Mouse (Mus musculus) right cerebral cortex, postnatal 36 days (tissue): ENCODE data around the gene Dock2.
"Not testable (repeated sequence)": the region's sequence is repeated elsewhere in the genome, so short reads cannot be mapped to it uniquely, and the experiment has no call there.

Experiments
- DNase-seq, 2 experiments: peaks; one replicate each; pipeline ENCODE4 v3.0.0; 2022; ENCODE audit warnings: low spot score in 2 of 2, mixed read lengths in 1 of 2

The Dock2 gene

DNA sequence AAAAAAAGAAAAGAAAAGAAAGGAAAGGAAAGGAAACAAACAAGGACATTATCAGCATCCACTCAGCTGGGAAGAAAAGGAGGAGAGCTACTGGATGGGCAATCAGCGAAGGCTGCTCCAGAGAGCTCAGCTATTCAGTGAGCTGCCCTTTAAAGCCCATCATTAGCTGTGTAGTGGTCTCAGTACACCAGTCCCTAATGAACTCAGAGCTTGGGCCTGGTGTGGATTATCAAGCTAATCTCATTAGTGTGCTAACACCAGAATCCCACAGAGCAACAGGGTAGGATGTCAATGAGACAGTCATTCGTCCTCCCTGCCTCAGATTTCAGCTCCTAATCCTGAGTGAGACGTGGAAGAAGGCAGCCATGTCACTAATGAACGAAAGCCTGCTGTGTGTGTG lies 493.4 kb downstream of the Dock2 start:
- DNase-seq: no peak

DNA sequence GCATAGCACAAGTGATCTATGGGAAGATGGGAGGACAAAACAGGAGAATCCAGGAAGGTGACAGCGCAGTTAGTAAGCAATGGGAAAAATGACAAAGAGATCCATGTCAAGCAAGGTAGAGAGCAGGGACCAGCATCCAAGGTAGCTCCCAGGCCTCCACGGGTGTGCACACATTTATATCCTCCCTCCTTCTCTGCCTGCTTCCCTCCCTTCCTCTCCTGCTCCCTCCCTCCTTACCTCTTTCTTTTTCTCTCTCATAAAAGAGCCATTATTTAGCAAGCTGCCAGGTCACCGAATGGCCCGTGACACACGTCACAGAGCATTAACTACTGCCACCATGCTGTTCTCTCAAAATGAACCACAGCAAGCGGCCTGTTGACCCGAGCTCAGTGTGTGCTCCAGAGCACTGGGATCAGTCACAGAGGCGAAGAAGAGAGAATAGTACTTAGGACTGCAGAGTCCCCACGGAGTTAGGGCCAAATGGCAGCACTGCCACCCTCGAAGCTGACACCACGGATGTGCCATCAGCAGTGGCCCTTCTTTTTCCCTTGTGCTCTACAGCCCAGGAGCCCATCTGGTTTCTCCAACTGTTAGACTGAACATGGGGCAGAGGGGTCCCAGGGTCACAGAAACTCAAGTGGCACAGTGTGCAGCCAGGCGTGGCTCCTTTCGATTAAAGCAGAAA lies 499.4 kb downstream of the Dock2 start:
- DNase-seq: no peak

DNA sequence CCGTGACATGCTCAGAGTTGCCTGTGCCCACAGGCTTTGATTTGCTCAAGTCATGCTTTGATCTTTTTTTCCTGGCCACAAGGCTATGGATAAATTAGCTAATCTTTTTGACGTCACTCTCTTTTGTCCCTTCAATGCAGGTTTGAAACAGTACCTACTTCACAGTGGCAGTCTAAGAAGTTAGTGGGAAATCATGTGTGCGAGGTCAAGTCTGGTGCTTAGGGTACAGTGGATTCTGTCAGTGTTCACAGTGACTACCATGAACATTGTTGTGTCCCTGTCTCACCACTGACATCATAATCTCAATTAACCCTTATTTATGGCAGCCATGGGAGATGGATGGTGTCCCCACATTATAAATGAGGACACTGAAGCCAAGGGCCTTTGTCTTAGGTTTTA lies 506.6 kb downstream of the Dock2 start:
- no peak for DNase-seq

GRCm38 (mm10) chr11:34276363-34277046 lies 507.2 kb downstream of the Dock2 start:
- no peak for DNase-seq

DNA sequence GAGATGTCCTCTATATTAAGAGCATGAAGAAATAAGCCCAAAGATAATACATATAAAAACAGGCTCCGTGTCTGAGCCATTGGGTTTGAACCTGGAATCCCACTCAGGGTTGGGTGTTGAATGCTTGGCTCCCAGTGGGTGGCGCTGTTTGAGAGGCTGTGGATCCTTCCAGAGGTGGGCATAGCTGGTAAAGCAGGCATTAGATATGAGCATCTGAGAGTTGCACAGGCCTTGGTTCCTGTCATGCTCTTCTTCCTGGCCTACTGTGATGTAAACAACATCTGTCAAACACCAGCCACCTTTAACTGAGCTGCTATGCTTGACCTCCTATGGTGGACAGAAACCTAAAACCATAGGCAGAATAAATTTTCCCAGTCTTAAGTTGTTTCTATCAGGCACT lies 507.8 kb downstream of the Dock2 start:
- DNase-seq: no peak

- DNase-seq: peak in 1 of 2 experiments; percentile 8
Observed at GRCm38 (mm10) chr11:34272016-34272415, 511.7 kb downstream of the Dock2 start.

GRCm38 (mm10) chr11:34264099-34264498 lies 519.6 kb downstream of the Dock2 start:
- DNase-seq: no peak

- peak; percentile 63 to 67 for DNase-seq
Observed at GRCm38 (mm10) chr11:34258849-34259469, 524.7 kb downstream of the Dock2 start.

DNA sequence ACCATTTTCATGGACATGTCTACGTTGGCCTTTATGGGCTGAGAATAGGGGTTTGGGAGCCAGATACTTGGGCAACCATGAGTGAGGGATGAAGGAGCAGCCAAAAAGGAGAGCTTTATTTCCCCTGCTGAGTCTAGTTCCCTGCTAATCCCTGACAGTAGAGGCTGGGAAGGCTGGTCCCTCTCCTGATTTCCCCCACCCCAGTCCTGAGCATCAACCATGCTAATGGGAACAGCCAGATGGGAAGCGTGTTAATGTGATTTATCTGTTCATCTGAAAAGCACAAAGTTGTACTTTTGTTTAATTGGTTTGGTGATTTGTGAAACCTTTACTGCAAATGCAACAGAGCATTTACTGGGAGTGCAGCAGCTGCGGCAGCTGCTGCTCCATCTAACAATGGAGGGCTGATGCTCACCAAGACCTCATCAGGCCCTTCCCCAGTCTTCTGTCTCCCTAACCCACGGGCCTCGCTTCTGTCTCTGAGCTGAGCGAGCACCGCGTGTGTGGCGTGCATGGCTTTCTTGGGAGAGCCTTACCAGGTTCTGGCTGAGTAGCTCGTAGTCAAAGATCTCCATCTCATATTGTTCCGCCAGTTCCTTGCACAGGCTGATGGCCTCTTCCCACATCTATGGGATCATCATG lies 526.0 kb downstream of the Dock2 start:
- DNase-seq: no peak

- no peak for DNase-seq
Observed at GRCm38 (mm10) chr11:34242979-34243378, 540.7 kb downstream of the Dock2 start.

- no peak for DNase-seq
Observed at GRCm38 (mm10) chr11:34240252-34240651, 543.4 kb downstream of the Dock2 start.

DNA sequence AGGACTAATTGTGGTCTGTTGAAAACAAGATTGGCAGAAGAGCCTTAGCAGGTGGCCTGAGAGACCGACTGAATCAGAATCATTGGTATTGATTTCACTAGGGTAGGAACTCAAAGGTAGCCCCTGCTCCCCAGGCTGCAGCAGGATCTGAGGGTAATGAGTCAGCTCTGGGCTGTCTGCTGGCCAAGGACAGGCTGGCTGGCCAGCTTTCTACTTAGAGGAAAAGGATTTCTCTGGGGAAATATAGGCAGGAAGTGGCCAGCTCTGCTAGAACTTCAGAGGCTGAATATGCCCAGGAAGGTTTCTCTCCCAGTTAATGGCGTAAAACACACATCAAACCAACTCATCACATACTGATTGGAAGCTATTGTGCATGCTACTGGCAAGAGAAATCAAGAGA lies 544.0 kb downstream of the Dock2 start:
- no peak for DNase-seq

DNA sequence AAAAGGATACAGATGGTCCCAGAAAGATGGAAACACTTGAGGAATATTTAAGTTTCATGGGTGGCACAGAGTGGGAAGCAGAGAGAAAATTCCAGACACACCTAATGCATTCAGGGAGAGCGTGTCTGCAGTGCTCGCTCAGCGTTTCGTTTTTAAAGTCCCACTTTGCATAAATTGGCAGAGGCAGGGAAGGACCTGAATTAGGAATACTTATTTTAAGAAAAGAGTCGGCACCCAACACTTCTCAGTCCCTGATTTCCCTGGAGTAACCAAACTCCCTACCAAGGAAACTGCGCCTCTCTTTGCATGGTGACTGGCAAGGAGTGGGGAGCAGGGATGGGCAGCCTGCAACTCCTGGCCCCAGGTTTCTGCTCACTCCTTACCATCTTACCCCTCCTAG lies 546.8 kb downstream of the Dock2 start:
- peak in 1 of 2 experiments; percentile 4 for DNase-seq

- DNase-seq: no peak
Observed at GRCm38 (mm10) chr11:34236091-34236759, 547.5 kb downstream of the Dock2 start.

- peak; percentile 58 to 66 for DNase-seq
Observed at GRCm38 (mm10) chr11:34228758-34229364, 554.8 kb downstream of the Dock2 start.

- DNase-seq: no peak
Observed at GRCm38 (mm10) chr11:34227180-34227579, 556.5 kb downstream of the Dock2 start.

- DNase-seq: not testable (repeated sequence)
Observed at GRCm38 (mm10) chr11:34220596-34220995, 563.1 kb downstream of the Dock2 start.

- peak; percentile 50 to 56 for DNase-seq
Observed at GRCm38 (mm10) chr11:34212853-34213252, 570.8 kb downstream of the Dock2 start.

DNA sequence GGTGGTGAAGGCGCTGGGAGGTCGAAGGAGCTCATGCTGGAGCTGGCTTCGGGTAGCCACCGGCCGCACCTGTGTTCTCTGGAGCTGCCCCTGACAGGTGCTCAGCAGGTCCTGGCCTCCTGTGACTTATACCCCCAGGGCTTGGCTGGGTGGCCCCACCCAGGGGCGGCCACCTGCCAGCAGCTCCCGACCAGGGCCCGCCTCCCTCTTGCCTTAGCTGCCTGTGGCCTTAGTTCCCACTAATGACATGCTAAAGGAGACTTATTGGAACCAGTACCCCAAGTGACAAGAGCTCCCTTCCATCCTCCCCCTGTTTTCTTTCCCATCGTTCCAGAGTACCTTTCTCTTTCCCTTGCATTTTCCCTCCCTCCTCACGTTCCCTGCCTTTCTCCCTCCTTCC lies 575.7 kb downstream of the Dock2 start, which contains the start of gene Foxi1:
Gene Foxi1 (minus strand): TSS at position 101 of the 400 bp plus-strand sequence.
- DNase-seq: no peak

GRCm38 (mm10) chr11:34202769-34203168 lies 580.9 kb downstream of the Dock2 start:
- no peak for DNase-seq

GRCm38 (mm10) chr11:34195142-34195541 lies 588.5 kb downstream of the Dock2 start:
- no peak for DNase-seq
